Mouse (Mus musculus): ENCODE measurements around the gene Ankrd44.

The Ankrd44 gene

DNA sequence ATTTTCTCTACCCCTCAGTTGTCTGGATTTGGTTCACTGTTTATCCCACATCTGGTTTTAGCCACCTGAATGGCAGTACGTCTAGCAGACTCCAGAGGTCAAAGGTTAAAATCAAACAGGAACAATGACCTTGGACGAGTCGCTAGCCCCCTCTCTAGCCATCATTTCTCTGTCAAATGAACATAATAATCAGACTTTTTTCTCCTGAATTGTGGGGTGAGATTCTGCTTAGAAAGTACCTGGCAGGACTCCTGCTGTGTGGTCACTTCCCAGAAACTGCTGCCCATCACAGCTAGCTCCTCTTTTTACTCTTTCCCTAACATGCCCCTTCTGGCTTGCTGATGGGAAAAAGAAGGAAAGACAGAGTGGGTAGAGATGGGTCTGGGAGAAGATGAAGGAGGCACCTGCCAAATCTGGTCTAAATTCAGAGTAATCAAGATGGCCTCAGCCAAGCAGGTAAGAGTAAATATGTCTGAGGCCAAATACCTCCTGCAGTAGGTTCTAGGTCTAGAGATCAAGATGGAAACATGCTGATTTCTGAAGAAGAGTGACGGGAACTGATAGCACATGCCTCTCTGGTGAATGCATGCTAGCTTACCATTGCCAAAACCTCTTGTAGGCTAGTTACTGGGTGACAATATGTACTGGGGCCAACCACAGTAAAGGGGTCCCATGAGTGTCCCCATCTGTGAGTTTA lies 117.6 kb downstream of the Ankrd44 start:
- DNase-seq = no peak

DNA sequence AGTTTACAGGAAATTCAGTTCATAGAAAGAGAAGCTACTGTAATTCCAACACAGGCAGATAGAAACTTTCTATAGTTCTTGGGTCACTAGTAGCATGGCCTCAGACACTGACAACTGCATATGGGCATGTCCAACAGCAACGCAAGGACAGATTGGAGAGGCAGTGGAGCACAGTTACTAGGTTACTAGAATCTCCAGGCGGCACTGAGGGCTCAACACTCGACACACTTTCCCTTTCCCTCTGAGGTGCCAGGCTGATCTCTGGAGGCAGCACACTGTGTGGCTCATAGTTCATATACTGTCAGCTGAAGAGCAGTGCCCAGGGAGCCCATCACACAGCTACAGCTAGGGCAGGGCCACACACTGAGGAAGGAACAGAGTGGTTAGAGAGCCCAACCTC lies 118.4 kb downstream of the Ankrd44 start:
- DNase-seq = no peak

DNA sequence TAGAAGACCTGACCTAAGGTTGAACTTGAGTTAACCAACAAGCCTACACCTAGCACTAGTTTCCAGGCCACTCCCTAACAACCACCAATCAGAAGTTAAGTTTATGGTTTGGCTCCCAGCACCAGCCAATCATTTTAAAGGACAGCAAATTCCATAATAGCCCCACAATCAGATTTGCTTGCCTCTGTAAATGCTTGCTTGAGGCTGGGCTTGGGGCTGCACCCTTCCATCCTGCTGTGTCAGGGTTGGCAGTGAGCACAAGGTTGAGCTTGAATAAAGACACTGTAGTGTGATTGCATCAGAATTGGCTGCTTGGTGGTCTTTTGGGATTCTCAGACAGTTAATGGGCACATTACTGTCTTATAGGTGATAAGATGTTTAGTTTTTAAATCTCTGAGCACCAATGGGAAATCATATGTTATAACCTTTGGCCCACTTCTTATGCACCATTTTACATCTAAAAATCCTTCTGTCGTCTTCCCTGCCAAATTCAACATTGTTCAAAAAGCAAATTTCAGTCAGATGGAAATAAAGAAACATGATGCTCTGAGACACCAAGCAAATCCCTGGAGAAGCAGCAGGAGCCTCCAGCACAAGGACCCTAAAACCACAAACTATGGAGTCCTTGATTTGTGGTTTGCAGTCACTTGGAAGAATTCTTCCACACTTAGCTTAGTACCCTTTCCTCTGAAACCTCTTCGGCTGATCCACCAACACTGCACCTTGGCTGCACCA lies 119.9 kb downstream of the Ankrd44 start:
- no peak for DNase-seq

DNA sequence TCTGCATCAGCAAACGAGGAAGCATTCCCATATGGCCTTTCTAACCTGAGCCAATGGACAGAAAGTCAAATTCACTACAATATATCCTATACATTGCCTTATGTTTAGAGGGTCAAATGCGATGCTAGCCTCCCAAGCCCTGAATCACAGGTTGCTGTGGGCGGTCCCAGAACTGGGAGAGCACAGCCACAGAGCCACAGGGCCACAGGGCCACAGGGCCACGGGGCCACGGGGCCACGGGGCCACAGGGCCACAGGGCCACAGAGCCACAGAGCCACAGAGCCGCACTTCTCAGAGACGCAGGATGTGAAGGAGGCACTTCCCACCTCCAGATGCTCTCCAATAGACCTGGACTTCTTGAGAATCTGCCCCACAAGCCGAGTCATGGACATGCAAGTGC lies 121.8 kb downstream of the Ankrd44 start:
- no peak for DNase-seq

DNA sequence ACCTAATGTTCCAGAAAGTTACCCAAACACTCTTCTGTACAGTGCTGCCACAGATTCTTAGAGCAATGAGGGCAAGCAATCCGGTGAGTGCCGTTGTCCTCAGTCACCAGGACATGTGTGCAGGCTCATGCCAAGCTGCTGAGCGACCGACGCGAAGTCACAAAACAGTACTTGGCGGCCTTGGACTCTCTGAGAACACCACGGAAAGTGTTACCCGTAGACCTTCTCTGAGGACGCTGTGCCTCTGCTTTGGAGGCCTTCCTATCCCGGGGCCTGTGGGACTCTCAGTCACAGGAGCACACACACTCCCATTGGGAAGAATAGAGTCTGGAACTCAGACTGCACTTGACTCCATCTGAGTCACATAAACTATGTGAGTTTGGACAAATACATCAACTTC lies 123.5 kb downstream of the Ankrd44 start:
- DNase-seq = no peak

DNA sequence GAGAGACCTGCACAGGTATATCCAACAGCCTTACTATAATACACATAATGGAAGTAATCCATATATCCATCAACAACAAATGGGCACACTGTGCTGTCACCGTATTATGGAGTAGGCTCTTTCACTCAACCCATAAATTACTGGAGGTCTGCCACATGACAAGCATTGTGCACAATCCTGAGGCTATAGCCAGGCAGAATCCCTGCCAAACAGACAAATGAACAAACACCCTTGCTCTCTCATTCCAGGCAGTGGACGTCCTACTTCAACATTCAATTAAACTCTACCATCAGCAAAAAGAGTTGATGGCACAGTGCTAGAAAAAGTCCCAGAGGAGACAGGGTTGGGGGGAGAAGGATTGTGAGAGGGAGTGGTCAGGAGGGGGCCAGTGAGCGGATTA lies 124.9 kb downstream of the Ankrd44 start:
- no peak for DNase-seq

DNA sequence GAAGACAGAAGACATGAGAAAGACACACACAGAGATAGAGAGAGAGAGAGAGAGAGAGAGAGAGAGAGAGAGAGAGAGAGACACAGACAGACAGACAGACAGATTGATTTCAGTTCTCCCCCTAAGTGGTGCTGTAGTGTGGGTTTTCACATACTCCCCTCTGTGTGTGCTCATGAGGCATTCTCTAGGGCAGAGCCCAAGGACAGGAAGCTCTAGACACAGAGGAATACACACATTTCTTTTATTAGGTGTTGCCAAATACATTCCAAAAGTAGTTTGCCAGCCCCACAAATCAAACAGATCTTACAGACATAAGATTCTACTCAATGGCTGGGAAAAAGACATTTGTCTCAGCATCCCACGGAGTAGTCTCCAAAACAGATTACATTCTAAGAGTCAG lies 126.8 kb downstream of the Ankrd44 start:
- no peak for DNase-seq

DNA sequence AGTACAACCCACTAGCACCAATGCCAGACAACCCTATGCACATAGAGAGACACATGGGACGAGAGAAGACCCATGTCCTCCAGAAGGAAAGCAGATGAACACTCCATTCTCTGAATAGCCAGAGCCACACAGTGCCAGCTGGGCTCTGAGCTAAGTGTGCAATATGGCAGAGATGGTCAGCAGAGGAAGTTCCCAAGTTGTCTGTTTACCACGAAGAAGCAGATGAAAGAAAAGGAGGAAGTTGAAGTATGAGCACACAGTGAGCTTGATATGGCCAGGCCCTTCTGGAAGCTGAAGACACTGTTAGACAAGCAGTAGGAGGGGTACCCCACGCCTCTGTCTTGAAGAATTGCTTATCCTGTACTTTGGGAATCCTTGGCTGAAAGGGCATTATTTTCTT lies 127.8 kb downstream of the Ankrd44 start:
- peak; percentile 23 to 34 for DNase-seq

DNA sequence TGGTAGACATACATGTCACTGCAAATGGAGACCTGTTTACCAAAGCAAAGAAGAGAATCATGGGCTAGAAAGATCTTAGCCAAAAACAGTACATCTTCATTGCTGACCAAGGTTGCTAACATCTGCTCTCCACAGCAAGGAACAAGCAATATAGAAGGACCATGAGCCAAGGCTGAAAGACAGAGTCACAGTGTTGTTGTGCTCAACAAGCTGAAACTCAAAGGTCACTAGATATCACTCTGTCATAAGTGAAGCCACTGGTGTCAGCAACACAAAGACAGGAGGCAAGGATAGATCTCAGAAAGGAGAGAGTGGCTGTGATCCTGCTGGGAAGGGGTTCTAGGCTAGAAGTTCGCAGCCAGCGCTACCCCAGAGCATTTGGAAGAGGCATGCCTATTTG lies 131.5 kb downstream of the Ankrd44 start:
- no peak for DNase-seq

DNA sequence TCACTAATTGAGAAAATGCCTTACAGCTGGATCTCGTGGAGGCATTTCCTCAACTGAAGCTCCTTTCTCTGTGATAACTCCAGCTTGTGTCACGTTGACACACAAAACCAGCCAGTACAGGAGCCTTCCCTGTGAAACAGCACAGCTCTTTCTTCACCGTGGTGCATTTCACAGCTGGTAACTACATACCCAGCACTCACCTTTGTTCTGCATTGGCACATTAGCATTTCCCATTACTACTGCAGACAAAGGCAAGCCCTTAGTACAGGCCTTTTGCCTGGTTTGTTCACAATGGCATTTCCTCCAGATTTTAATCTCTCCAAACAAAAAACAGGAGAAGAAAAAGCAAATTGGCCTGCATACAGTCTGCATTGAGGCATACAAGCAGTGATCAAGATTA lies 134.8 kb downstream of the Ankrd44 start:
- DNase-seq = no peak

DNA sequence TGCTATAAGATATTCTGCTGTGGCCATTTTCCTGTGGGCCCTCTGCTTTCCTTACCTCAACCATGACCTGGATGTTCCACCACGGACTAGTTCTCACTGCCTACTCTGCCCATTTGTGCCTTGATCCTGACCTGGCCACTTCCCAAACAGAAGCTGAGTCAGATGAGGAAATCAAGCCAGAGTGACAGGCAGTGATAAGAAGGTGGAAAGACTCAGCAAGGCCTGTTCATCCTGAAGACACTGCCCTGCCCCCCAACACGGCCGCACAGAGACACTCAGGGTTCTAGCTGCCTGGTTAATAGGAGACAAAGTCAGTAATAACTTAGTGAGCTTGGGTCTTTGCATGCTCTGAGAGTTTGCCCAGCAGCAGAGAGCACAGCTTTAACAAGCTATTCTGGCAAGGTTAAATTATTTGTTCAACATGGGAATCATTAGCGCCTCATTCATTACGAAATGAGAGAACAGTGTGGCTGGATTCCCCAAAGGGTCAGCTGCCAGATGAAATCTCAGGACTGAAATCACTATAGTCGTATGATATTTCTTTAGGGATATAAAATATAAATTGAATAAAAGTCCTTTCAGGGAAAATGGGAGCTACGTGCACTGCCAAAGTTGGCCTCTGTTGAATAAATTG lies 136.7 kb downstream of the Ankrd44 start:
- no peak for DNase-seq

DNA sequence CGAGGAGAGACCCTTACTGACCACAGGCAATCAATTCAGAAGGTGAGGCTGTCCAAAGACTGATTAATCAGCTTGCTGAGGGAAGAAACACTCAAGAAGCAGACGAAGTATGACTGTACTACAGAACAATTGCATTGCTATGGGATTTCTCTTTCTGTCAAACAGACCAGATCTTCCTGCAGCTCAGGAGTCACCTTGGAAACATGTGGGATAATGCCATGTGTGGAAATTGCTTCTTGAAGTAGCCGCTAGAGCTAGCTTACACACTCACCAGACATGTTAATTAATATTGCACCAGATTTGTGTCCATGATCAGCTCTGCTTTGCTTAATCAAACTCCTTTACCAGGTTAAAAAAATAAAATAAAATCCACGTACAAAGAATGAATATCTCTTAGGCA lies 137.8 kb downstream of the Ankrd44 start:
- no peak for DNase-seq

DNA sequence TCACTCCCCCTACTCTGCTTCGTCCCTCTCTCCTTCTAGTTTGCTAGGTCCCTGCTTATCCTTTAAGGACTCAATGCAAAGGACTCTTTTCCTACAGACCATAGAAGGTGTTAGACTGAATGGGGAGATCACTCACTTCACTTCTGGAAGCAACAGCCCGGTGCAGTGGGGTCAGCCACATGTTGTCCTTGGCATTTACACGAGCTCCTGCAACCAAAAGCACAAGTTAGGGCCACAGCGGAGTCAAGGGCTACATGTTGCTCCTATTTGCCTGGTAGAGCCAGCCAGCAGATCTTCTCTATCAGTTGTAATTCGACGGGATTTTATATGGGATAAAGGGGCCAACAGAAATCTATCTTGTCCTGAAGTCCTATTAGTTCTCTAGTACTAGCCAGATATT lies 148.0 kb downstream of the Ankrd44 start:
- no peak for DNase-seq

DNA sequence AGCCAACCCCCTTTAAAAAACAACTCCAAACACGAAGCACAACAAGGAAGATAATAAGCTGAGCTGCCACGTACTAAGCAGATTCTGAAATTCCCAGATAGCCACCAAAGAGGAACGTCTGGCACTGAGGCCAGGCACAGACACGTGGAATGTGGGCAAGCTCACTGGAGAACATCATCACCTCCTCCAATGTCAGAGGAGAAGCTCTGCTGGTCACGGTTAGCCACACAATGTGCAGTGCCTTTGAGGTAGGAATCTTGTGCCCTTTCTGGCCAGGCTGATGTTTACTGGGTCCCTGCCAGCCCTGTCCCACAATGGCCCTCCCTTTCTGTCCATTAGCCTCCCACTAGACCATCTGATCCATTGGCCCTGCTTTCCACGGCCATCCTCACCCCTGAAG lies 149.1 kb downstream of the Ankrd44 start:
- no peak for DNase-seq

DNA sequence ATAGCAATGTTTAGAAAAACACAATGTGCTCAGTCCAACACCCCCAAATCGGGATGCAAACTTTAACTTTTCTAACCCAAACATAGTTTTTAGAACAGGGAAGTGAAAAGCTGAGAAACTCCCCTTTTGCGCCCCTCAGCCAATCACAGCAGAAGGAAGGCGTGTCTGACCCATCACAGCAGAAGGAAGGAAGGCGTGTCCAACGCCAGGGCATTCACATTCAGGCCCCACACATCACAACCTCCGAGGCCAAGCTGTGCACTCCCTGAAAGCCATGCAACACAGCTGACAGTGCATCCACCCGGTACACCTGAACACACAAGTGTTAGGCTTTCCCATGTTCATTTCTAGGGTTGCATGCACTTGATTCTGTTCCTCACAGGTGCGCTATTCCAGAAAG lies 150.1 kb downstream of the Ankrd44 start:
- no peak for DNase-seq

DNA sequence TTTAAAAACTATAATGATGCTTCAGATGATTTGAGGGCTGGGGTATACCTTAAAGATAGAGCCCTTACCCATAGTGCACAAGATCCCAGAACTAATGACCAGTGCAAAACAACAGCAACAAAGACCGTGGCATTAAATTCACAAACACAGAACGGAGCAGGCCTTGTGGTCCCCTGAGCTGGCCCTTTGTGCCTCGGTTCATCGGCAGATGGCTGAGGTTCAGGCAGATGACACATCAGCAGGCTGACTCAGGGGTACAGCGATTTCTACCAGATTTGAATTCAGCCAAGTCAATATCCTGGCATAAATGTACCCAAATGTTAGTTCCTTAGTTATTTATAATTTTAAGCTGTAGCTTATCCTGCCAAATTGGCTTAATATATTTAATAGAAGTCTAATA lies 153.3 kb downstream of the Ankrd44 start:
- DNase-seq = no peak

DNA sequence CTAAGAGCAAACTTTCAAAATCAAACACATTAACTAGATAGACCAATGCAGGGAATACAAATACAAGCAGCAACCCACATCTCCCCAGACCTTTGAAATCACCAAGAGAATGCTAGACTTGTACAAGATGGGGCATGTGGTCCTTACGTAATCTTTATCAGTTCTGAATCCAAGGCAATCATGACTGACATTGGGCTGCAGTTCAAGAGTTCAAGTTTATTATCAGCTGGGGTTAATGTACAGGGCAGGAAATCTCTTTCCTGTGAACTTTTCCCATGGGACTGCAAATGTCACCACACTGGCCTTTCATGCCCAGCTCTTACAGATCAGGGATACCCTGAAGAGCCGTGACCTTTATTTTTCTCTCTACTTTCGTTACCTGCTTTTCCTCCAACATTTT lies 154.7 kb downstream of the Ankrd44 start:
- no peak for DNase-seq

DNA sequence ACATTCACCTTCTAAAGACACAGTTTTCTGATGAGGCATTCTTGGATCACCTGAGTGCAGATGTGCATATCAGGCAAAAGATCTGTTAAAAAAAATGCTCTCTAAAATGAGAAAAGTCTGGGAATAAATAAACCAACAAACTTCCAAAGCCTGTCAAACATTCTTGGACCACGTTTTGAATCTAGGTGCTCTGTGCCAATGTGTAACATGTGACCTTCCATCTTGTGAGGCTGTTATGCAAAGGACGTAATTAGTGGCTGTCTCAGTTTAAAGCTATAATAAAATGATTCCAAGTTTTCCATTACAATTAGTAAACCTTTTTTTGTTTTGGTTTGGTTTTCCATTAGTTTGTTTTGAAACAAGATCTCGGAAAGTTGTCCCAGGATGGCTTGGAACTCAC lies 159.0 kb downstream of the Ankrd44 start:
- DNase-seq = no peak

DNA sequence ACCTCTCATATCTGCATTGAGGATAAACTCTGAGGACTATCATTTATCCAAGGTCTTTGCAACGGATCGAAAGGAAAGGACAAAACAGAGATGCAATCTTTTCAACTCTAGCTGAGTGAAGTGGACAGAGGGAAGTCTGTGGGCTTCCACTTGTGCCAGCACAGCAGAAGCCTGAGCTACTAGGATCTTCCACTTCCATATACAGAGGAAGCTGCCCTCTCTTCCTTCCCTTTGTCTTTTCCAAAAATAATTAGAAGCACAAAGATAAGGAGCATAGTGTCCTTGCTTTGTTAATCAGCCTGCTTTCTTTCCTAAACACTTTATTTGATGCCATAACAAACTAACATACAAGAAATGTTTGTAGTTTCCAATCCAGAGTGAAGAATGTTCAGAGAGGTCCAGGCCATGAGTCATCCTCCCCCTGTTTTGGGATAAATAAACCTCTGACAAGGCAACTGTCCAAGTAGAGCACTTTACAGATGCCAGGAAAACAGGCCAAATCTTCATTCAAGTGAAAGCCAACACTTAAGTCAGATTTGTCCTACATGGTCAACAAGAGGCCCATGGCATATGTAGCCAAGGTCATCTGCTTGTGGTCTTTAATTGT lies 160.5 kb downstream of the Ankrd44 start:
- DNase-seq = no peak

DNA sequence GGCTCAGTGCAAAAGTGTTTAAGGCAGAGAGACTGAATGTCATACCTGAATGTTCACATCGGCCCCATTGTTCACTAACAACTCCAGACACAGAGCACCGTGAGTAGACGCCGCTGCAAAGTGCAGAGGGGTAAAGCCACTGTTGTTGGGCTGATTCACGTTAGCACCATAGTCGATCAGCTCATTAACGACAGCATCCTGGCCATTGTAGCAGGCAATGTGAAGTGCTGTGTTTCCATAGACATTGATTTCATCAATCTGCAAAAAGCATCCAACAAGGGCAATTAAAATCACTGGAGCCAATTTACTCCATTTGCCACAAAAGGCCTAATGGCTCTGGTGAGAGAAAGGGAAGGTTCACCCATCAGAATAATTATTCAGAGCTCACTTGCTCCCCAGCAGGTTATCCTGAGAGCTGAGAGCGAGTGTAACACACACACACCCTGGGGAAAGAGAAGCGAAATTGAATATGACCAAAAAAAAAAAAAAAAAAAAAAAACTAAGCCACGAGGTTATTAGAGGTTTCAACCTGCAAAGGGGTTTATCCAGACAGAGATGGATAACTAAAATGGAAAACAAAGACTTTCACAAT lies 163.9 kb downstream of the Ankrd44 start:
- no peak for DNase-seq

DNA sequence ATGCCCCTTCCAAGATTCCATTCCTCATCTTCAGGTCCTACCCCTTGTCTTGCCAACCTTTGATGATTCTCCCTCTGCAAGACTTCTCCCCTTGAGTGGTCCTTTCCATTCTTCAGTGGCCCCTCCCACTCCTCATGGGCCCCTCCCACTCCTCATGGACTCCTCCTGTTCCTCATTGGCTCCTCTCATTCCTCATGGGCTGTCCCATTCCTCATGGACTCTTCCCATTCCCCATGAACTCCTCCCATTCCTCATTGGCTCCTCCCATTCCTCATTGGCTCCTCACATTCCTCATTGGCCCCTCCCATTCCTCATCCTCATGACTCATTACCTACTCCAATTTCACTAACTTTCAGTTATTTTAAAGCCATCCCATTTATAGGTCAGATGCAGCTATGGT lies 166.3 kb downstream of the Ankrd44 start:
- no peak for DNase-seq

DNA sequence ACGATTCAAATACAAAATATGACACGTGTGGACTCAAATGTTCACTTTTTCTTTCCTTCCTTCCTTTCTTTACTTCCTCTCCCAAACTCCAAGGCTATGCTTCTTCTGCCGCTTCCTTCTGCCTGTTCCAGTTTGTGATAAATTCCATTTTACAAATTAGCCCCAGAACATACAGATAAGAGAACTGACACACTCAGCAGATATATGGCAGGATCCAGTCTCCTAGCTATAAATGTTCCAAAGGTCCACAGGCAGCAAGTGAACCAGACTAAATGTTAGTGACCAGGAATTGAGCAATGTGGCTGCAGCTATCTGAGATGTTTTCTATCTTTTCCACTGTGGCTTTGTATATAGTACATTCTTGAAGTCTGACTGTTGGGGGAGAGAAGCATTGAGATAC lies 168.9 kb downstream of the Ankrd44 start:
- no peak for DNase-seq

DNA sequence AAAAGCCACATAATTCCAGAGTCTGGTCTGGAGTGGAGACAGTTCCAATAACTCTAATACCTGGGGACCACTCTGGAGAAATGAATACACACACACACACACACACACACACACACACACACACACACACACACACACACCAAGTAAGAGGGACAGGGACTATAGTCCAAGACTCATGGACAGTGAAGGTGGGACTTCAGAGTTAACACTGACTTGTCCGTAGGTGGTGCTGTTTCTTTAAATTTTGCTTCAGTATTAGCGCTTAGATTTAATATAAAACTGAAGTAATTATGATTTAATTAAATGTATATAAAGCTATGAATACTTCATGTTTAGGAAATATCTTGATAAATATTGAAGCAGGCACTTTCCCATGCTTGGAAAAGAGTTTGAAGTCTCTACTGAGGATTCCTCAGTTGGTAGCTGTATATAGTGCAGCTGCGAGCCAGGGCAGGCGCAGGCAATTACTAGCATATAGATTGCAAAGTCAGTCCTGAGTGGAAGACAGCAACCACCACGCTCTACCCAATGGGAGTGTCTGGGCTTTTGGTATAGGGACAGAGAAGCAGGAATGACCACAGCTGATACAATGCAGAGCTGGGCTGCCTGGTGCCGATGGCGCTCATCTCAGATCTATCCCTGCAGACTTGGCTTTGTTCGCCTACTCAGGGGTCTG lies 170.4 kb downstream of the Ankrd44 start:
- no peak for DNase-seq
